Mouse (Mus musculus) heart, postnatal 14 days (tissue): ENCODE data around the gene Nnat. TPM values are rescaled to one million over a fixed set of nuclear protein-coding genes. Genes with fewer than 3 reads are reported as not detected.

Source experiments
- DNase-seq, 2 experiments: peaks; one replicate each; pipeline ENCODE4 v3.0.0; 2021 to 2022
- intact Hi-C: fragments of 180-260 bp; cut with DNase I; formaldehyde crosslinking; loops from one replicate; pipeline ENCODE4 v1.15.1; 2025
- long read RNA-seq, 2 experiments: library from polyadenylated mRNA; stranded (forward); transcript quantifications; one replicate each; pipeline ENCODE4 v2.0.0; 2021
- total RNA-seq, 2 experiments: library from RNA; stranded (reverse); gene quantifications; 2 replicates each; pipeline ENCODE4 v1.2.3; 2021

Gene Nnat
- total RNA-seq: 1 to 10 TPM; 3.6 to 7.5 TPM
- long read RNA-seq, experiment 1, partial matches to known transcripts: 0 of 5 reads
- long read RNA-seq, experiment 1, other reads (novel, unspliced or antisense): 4 of 5 reads
- long read RNA-seq, experiment 2, partial matches to known transcripts: 0 of 5 reads
- long read RNA-seq, experiment 2, other reads (novel, unspliced or antisense): 5 of 5 reads

DNA sequence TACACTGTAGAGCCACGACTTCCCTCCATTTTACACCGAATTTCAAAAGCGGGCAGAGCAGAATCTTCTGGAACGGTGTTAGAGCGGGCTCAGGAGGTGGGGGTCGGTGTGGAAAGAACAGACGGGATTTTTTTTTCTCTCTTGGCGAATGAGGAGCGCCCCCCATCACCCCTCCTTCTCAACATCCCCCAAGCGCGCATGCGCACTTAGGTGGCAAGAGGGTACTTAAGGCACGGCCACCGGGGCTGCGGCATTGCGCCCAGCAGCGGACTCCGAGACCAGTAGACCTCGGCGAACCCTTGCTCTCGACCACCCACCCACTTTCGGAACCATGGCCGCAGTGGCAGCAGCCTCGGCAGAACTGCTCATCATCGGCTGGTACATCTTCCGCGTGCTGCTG is at the start of gene Nnat:
TSS of gene Nnat (plus strand) at position 221 of the 400 bp plus-strand sequence.
- DNase-seq: no peak
- intact Hi-C loops: no loop called here

GRCm38 (mm10) chr2:157512859-157513258 is 47.0 kb upstream of the Nnat start:
- no peak for DNase-seq
- intact Hi-C loops: no loop called here

DNA sequence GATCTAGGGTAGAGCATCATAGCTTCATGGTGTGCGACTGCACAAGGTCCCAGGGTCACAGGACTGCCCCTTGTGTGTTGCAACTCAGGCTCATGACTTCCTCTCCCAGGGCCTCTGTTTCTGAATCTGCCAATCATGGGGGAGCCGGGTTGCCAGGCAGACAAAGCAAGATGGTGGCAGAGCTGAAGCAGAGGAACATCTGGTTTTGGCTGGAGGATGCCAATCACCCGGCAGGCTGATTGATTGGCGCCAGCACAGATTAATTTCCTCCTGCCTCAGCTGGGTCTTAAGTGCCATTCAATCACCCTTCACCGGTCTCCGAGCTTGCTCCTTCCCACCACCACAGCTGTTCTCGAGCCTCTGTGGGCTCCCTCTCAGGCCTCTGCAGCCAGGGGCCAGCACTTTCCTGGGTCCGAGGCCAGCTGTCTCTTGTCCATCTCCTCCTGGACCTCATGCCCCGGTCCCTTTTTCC is 46.1 kb upstream of the Nnat start:
- DNase-seq: no peak

DNA sequence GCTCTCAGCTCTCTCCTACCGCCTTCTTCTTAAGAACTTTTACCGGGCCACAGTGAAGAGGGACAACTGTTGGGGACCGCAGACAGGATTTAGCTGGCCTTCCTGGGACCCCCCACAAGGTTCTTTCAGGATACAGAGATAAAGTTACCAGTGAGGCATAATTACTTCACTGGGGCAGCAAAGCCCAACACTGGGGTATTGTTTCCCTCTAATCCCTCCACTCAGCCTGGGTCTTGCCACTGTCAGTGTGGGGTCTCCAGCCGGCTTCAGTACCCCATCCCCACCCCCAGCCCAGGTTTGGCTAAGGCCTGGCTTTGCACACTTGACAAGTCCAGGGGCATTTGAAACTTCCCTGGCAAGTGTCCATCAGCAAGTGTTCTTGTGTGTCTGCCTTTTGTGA is 45.5 kb upstream of the Nnat start:
- DNase-seq: no peak
- intact Hi-C loops: no loop called here

More for the DNA sequence above, 46.1 kb upstream of the Nnat start:
- intact Hi-C loops: no loop called here

- intact Hi-C loops: no loop called here
- no peak for DNase-seq
Observed at GRCm38 (mm10) chr2:157517526-157517925, 42.4 kb upstream of the Nnat start.

DNA sequence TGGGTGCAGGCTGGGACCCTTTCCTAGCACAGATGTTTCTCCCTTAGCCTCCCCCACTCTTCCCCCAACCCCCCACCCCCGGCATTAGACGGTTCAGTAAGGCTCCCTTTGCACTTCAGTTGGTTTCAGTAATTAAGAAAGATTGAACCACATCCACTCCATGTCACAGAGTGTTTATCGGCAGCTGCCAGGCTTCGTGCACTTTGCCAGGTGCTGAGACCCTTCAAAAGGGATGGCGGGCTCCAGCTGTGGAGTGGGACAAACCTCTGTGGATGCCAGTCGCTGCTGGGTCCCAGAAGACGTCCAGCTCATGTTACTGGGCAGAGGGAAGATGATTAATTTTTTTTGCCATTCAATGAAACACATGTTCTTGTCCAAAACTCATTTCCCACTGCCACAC is 41.4 kb upstream of the Nnat start:
- DNase-seq: no peak

DNA sequence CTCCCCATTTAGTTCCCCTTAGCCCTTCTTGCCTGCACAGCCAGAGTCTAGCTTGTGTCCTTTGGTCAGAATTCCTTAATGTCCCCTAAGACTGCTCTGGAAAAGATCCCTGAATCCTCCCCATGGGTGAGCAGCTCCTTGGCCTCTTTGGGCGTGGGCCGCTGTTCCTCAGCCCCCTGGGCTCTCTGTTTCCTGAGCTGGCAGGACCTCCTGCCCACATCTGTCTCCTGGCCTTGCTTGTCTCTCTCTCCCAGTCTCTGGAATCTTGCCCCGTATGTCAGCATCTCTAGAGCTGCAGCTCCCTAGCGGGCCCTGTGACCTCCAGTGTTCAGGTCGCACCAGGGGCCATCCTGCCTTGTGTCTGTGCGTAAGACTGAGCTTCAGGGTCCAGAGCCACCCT is 40.4 kb upstream of the Nnat start:
- DNase-seq: no peak
- intact Hi-C loops: no loop called here

More for the DNA sequence above, 41.4 kb upstream of the Nnat start:
- intact Hi-C loops: no loop called here

DNA sequence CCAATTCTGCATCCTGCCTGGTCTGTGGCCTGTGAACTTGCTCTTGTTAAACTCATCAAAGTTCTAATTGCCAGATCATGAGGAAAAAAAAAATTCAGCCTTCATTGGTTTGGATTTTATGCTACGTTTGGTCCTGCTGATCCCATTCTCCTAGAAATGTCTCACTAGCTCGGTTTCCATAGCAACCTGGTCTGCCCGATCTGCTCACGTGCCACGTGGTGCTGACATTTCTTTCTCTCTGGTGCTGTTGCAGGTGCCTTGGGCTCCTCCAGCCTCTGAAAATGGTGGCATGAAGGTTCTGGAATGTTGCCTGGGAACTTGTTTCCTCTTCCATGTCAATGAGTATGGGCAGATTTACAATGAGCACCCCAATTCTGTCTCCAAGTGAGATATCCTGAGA is 39.4 kb upstream of the Nnat start:
- intact Hi-C loops: no loop called here
- DNase-seq: no peak

DNA sequence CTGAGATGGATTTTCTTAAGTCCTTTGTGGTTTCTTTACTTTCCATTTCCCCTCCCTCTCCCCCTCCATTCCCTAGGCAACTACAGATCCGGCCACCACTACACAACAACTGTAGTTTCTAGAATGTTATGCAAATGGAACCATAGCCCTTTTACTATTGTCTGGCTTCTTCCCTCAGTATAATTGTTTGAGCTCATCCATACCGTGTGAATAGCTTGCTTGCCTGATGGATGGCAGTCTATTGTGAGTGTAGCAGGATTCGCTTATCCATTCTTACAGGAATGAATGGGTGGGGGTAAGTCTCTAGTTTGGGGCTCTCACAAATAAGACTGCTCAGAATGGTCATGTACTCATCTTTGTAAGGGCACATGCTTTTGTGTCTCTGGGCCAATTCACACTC is 37.3 kb upstream of the Nnat start:
- intact Hi-C loops: no loop called here
- DNase-seq: no peak

DNA sequence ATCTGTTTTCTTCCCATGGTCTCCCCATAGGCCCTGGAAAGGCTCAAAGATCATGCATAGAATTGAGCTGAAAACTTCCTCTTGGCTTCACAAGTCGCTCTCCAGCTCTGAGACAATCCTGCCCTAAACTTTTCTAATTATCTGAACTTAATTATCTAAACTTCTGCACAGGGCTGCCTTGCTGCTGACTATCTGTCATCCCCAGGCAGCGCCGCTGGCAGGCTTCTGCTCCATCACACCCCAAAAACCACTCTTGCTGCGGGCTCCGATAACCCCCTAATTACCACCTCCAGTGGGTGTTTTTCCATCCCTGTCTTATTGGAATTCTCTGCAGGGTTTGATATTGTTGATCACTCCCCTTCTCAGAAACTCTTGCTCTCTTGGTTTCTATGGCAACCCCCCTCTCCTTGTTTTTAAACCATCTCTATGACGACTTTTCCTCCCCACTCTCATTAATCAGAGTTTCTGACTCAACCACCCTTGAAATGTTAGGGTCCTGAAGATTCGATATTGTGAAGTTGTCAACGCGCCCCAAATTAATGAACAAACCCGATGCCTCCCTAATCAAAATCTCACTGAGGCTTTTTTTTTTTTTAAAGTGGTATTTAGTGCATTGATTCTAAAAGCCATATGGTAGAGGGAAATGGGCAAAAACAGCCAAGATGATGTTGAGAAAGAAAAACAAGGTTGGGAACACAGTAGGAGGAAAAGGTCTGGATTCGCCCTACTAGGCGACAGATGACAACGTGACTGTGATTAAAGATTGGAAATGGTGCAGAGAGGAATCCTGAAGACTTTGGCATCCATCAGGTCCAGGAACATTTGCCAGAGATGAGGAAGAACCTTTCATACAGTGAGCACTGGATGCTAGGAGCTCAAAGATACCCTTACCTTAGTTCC is 29.6 kb upstream of the Nnat start:
- intact Hi-C loops: no loop called here

GRCm38 (mm10) chr2:157531681-157532426 is 28.0 kb upstream of the Nnat start:
- no peak for DNase-seq
- intact Hi-C loops: no loop called here

More for the DNA sequence above, 29.6 kb upstream of the Nnat start:
- no peak for DNase-seq

- intact Hi-C loops: no loop called here
- DNase-seq: no peak
Observed at GRCm38 (mm10) chr2:157534163-157534562, 25.7 kb upstream of the Nnat start.

GRCm38 (mm10) chr2:157536476-157537081 is 23.3 kb upstream of the Nnat start:
- no peak for DNase-seq
- intact Hi-C loops: no loop called here

- intact Hi-C loops: no loop called here
- DNase-seq: no peak
Observed at GRCm38 (mm10) chr2:157537118-157537517, 22.8 kb upstream of the Nnat start.

DNA sequence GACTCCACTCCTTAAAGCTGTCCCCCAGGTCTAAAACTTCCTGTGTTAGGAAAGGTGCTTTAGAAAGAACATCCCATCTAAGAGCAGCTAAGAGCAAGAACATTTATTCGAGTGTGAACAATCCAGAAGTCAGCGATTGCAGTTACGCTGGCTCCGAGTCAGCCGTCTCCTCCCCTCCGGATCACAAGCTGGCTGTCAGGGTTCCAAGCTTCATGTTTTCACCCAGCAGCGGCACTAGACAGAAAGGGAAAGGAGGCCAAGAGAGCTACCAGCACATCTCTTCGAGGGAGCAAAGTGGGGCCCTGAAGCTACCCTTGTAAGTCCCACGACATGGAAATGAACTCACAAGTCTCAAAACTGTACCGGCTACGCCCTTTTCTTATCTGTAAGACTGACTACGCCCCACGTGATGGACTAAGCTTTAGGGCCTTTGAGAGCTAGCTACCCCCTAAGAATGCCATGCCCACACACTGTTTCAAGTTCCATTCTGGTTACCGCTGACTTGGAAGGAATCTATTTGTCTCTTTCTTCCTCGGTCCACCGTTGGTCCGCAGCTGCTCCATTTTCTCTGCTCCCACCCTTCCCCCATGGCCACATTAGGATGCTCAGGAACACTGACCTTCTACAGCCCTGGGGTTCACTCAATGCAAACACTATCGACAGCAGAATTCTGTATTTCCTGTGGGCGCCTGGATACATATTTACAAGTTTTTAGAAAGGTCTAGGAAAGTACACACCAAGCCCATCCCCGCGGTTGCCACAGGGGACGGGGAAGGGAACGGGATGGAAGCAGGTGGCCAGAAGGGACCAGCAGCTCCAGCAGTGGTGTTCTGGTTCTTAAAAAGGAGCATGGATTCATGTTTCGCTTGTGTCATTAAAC is 19.6 kb upstream of the Nnat start:
- peak; percentile 65 to 72 for DNase-seq
- intact Hi-C loops: no loop called here

DNA sequence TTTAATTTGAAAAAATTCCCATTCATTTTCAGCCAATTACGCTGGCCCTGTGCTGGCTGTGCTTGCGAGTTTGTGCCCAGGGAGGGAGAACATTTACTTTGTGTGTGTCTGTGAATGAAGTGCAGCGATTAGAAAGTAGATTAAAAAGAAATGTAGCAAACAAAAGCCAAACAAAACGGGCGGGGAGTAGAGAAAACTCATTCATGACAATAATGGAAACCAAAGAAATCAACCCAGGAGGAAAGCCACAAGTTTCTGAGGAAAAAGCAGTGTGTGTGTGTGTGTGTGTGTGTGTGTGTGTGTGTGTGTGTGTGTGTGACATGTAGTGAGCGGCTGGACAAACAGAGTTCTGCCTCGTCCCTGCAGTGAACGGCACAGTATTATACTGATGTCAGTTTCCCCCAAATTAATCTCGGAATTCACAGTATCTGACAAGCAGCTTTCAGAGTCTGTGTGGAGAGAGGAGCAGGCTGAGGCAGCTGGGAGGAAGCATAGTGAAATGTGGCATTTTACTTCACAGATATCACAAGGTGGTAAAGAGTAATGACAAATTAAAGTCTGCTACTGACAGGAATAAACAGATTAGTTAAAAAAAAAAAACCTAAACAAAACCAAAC is 18.8 kb upstream of the Nnat start:
- intact Hi-C loops: no loop called here
- no peak for DNase-seq

GRCm38 (mm10) chr2:157541631-157542030 is 18.2 kb upstream of the Nnat start:
- intact Hi-C loops: no loop called here

DNA sequence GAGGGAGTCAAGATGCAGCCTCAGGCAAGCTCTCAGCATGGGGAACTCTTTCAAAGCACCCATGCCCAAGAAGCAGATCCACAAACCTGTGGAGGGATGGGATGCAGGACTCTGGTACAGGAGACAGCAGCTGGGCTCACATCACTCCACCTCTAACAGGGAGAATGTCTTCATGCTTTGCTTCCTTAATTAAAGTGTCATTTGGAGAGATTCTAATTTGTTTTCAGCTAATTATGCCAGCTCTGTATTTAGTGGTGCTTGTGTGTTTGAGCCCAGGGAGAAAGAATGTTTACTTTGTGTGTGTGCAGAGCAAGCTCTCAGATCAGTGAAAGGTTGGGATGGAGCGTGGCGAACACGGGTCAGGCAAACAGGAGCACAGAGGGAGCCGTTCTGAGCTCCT is 17.5 kb upstream of the Nnat start:
- intact Hi-C loops: no loop called here
- no peak for DNase-seq

More at GRCm38 (mm10) chr2:157541631-157542030, 18.2 kb upstream of the Nnat start:
- no peak for DNase-seq

- intact Hi-C loops: no loop called here
- DNase-seq: no peak
Observed at GRCm38 (mm10) chr2:157544333-157544888, 15.5 kb upstream of the Nnat start.
